Mouse (Mus musculus) intestine, embryonic 14.5 days (tissue): ENCODE data around the gene Nsmce4a. TPM values are rescaled to one million over a fixed set of nuclear protein-coding genes. Genes with fewer than 3 reads are reported as not detected.

Source experiments
- ATAC-seq: fragments of 200-750 bp; cut with Nextera tagmentation; replicated peaks from 2 replicates; pipeline ENCODE4 v1.8.0; 2017; ENCODE audit warnings: low read depth, moderate number of reproducible peaks, moderate TSS enrichment, moderate library complexity; ENCODE audit not compliant: low FRiP score, low TSS enrichment
- DNase-seq: peaks from one replicate; pipeline ENCODE4 v3.0.0-alpha.2; 2018; ENCODE audit warnings: low spot score
- H3K27ac ChIP-seq: fragments of 300-500 bp; sonication (generic); 2 replicates; pipeline ENCODE4 v1.5.1; 2014; ENCODE audit warnings: low read depth, mild to moderate bottlenecking, control low read depth
- H3K27me3 ChIP-seq: fragments of 300-500 bp; sonication (generic); replicated peaks from 2 replicates; pipeline ENCODE4 v1.6.1; 2014; ENCODE audit warnings: low read length, control low read depth; ENCODE audit not compliant: control insufficient read depth, insufficient read depth
- H3K36me3 ChIP-seq: fragments of 300-500 bp; sonication (generic); 2 replicates; pipeline ENCODE4 v1.6.1; 2014; ENCODE audit warnings: low read length, control low read depth; ENCODE audit not compliant: control insufficient read depth, insufficient read depth
- H3K4me1 ChIP-seq: fragments of 300-500 bp; sonication (generic); replicated peaks from 2 replicates; pipeline ENCODE4 v1.6.1; 2014; ENCODE audit warnings: low read length, control low read depth, mixed read lengths; ENCODE audit not compliant: control insufficient read depth, insufficient read depth
- H3K4me2 ChIP-seq: fragments of 300-500 bp; sonication (generic); 2 replicates; pipeline ENCODE4 v1.6.1; 2014; ENCODE audit warnings: low read length
- H3K4me3 ChIP-seq: fragments of 300-500 bp; sonication (generic); 2 replicates; pipeline ENCODE4 v1.5.1; 2014; ENCODE audit warnings: low read depth, low read length, control low read depth, mixed read lengths
- H3K9ac ChIP-seq: fragments of 300-500 bp; sonication (generic); 2 replicates; pipeline ENCODE4 v1.6.1; 2014; ENCODE audit warnings: mild to moderate bottlenecking, low read length
- H3K9me3 ChIP-seq: fragments of 300-500 bp; sonication (generic); 2 replicates; pipeline ENCODE4 v1.6.1; 2016; ENCODE audit warnings: low read length, control low read depth; ENCODE audit not compliant: control insufficient read depth
- WGBS: fragments of 180-500 bp; shearing (Covaris S2); extraction: QIAGEN DNeasy Blood & Tissue Kit; methylation state at CpG from one replicate; pipeline ENCODE4 v1.1.7; 2014; 5-methylcytosine and 5-hydroxymethylcytosine counted together
- polyA plus RNA-seq: library from polyadenylated mRNA; unstranded; fragments of >200 nt; fragmentation: Nextera tagmentation; extraction: Ambion mirVana; gene quantifications from 2 replicates; pipeline ENCODE4 v1.2.1, GENCODE M21; 2014

Nsmce4a gene
- polyA plus RNA-seq: 173 and 178 TPM in 2 replicates

GRCm38 (mm10) chr7:130572821-130573220, at the start of gene Nsmce4a:
TSS of gene Nsmce4a (minus strand) at chr7:130573118.
- no peak for DNase-seq
- Histone ChIP-seq H3K4me1 (peaks cover 13% of the 10 kb centered on the region; the same call in 1 of the 2 replicates), H3K4me2 (no peak within 1 kb of the TSS), H3K27ac (no peak within 1 kb of the TSS), H3K9ac (no peak within 1 kb of the TSS), H3K4me3 (no peak within 1 kb of the TSS), H3K9me3 (no peaks in the 10 kb centered on the region), H3K27me3 (no peaks in the 10 kb centered on the region), H3K36me3 (no peaks in the 10 kb centered on the region)
- WGBS: 66% methylated on average over 11 of the region's 11 CpGs
- no peak for ATAC-seq

- DNase-seq (no peak), ATAC-seq (no peak)
- no peaks in the 10 kb centered on the region for H3K36me3 ChIP-seq
- no peak overlapping the region for H3K4me3 ChIP-seq
- H3K4me1 ChIP-seq: 0 out of 2 replicates have a peak, but pooled peaks cover 3% of the 10 kb centered on the region
- no peak overlapping the region for H3K4me2 ChIP-seq
- H3K27ac ChIP-seq: no peak overlapping the region
- no peaks in the 10 kb centered on the region for H3K9me3 ChIP-seq
- no peak overlapping the region for H3K9ac ChIP-seq
- 87% methylated on average over 4 of the region's 4 CpGs for WGBS
- no peaks in the 10 kb centered on the region for H3K27me3 ChIP-seq
Observed at GRCm38 (mm10) chr7:130622359-130622758, 49.4 kb upstream of the Nsmce4a start.

- Histone ChIP-seq H3K36me3 (no peaks in the 10 kb centered on the region), H3K4me2 (no peak overlapping the region), H3K27ac (no peak overlapping the region), H3K9ac (no peak overlapping the region), H3K4me1 (0 out of 2 replicates have a peak, but pooled peaks cover 3% of the 10 kb centered on the region), H3K27me3 (no peaks in the 10 kb centered on the region), H3K9me3 (no peaks in the 10 kb centered on the region), H3K4me3 (no peak overlapping the region)
- DNase-seq (no peak), ATAC-seq (no peak)
- WGBS: 50% methylated on average over 3 of the region's 3 CpGs
Observed at GRCm38 (mm10) chr7:130621953-130622352, 49.0 kb upstream of the Nsmce4a start.

- Histone ChIP-seq H3K36me3 (no peaks in the 10 kb centered on the region), H3K9me3 (no peaks in the 10 kb centered on the region), H3K27me3 (no peaks in the 10 kb centered on the region), H3K9ac (no peak overlapping the region), H3K4me3 (no peak overlapping the region), H3K4me2 (no peak overlapping the region), H3K4me1 (0 out of 2 replicates have a peak, but pooled peaks cover 3% of the 10 kb centered on the region), H3K27ac (no peak overlapping the region)
- 87% methylated on average over 2 of the region's 2 CpGs for WGBS
- ATAC-seq (no peak), DNase-seq (no peak)
Observed at GRCm38 (mm10) chr7:130621068-130621467, 48.1 kb upstream of the Nsmce4a start.

GRCm38 (mm10) chr7:130617591-130617990, 44.7 kb upstream of the Nsmce4a start:
- H3K27ac ChIP-seq: no peak overlapping the region
- DNase-seq (no peak), ATAC-seq (no peak)
- H3K4me1 ChIP-seq: 0 out of 2 replicates have a peak, but pooled peaks cover 3% of the 10 kb centered on the region
- no peaks in the 10 kb centered on the region for H3K36me3 ChIP-seq
- H3K4me2 ChIP-seq: no peak overlapping the region
- 92% methylated on average over 3 of the region's 3 CpGs for WGBS
- H3K9me3 ChIP-seq: no peaks in the 10 kb centered on the region
- H3K27me3 ChIP-seq: no peaks in the 10 kb centered on the region
- H3K4me3 ChIP-seq: no peak overlapping the region
- no peak overlapping the region for H3K9ac ChIP-seq

- Histone ChIP-seq H3K9me3 (no peaks in the 10 kb centered on the region), H3K27me3 (no peaks in the 10 kb centered on the region), H3K27ac (no peak overlapping the region), H3K4me2 (no peak overlapping the region), H3K4me3 (no peak overlapping the region), H3K9ac (no peak overlapping the region), H3K4me1 (no peaks in the 10 kb centered on the region), H3K36me3 (no peaks in the 10 kb centered on the region)
- DNase-seq (no peak), ATAC-seq (no peak)
- 42% methylated on average over 4 of the region's 4 CpGs for WGBS
Observed at GRCm38 (mm10) chr7:130613973-130614372, 41.1 kb upstream of the Nsmce4a start.

- Histone ChIP-seq H3K4me2 (no peak overlapping the region), H3K27ac (no peak overlapping the region), H3K27me3 (no peaks in the 10 kb centered on the region), H3K36me3 (no peaks in the 10 kb centered on the region), H3K9me3 (no peaks in the 10 kb centered on the region), H3K9ac (no peak overlapping the region), H3K4me1 (no peaks in the 10 kb centered on the region), H3K4me3 (no peak overlapping the region)
- ATAC-seq (no peak), DNase-seq (no peak)
- WGBS: 76% methylated on average over 4 of the region's 4 CpGs
Observed at GRCm38 (mm10) chr7:130606958-130607357, 34.0 kb upstream of the Nsmce4a start.

- no peaks in the 10 kb centered on the region for H3K9me3 ChIP-seq
- 21% methylated on average over 6 of the region's 6 CpGs for WGBS
- H3K9ac ChIP-seq: no peak overlapping the region
- DNase-seq (no peak), ATAC-seq (no peak)
- H3K27me3 ChIP-seq: no peaks in the 10 kb centered on the region
- no peaks in the 10 kb centered on the region for H3K4me1 ChIP-seq
- H3K36me3 ChIP-seq: no peaks in the 10 kb centered on the region
- no peak overlapping the region for H3K4me2 ChIP-seq
- H3K4me3 ChIP-seq: no peak overlapping the region
- H3K27ac ChIP-seq: no peak overlapping the region
Observed at GRCm38 (mm10) chr7:130605111-130605510, 32.2 kb upstream of the Nsmce4a start.

- ATAC-seq: no peak
- no peak for DNase-seq
- H3K4me2 ChIP-seq: no peak overlapping the region
- H3K36me3 ChIP-seq: no peaks in the 10 kb centered on the region
- H3K4me3 ChIP-seq: no peak overlapping the region
- WGBS: 63% methylated on average over 2 of the region's 2 CpGs
- no peaks in the 10 kb centered on the region for H3K27me3 ChIP-seq
- H3K27ac ChIP-seq: no peak overlapping the region
- H3K4me1 ChIP-seq: no peaks in the 10 kb centered on the region
- no peak overlapping the region for H3K9ac ChIP-seq
- no peaks in the 10 kb centered on the region for H3K9me3 ChIP-seq
Observed at GRCm38 (mm10) chr7:130604390-130604789, 31.5 kb upstream of the Nsmce4a start.
